Comparison of ENCODE assay signal across 8 mouse cellular contexts in the genomic region with DNA sequence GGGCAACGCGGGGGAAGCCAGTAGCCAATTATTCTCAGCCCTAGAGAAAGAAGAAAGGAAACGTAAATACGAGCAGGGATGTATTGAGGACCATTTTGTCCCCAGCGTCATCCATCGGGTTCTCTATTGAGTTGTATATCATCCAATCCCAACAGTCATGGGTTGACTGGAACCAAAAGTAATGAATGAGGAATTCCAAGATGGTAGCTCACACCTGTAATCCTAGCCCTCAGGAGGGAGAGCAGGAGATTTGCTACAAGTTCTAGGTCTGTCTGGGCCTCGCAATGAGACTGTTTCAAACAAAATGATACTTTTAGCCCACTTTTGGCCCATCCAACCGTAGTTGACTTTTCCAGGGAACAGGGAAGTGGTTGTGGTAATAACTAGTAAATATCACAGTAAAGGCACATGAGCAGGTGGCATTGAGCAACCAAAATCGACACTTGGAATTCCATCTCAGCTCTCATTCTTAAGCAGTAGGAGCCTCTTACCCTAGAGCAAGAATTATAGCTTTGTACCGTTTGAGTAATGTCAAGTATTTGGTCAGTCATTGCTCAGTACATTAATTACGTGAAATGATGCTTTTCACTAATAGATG. TPM values are rescaled to one million over a fixed set of nuclear protein-coding genes. Genes with fewer than 3 reads are reported as not detected.
DNase-seq lines count a peak whose midpoint lies in the region; ATAC-seq and TF ChIP-seq lines count a peak whose summit lies in the region.

No protein-coding gene starts in this region.

- H3K4me2 ChIP-seq in limb, embryonic 15.5 days, result peak overlapping the region; percentile 84
- H3K4me2 ChIP-seq in neural tube, embryonic 15.5 days, result peak overlapping the region; percentile 85

- no peak for ATAC-seq in limb, embryonic 15.5 days (ENCODE audit: insufficient number of reproducible peaks, low FRiP score, low TSS enrichment, low read depth)
- no peak for ATAC-seq in neural tube, embryonic 15.5 days (ENCODE audit: low FRiP score)
- ATAC-seq in frontal cortex, adult (ENCODE audit: low TSS enrichment), result no peak

- H3K27me3 ChIP-seq in forebrain, embryonic 10.5 days (ENCODE audit: poor library complexity, severe bottlenecking), result no peaks in the 10 kb centered on the region
- H3K27me3 ChIP-seq in limb, embryonic 15.5 days, result no peaks in the 10 kb centered on the region
- H3K27me3 ChIP-seq in neural tube, embryonic 15.5 days (replicated peaks), result no peaks in the 10 kb centered on the region

- H3K36me3 ChIP-seq in forebrain, embryonic 10.5 days (replicated peaks), result peaks cover 2% of the 10 kb centered on the region; the same call in 1 of the 2 replicates
- no peaks in the 10 kb centered on the region for H3K36me3 ChIP-seq in limb, embryonic 15.5 days
- H3K36me3 ChIP-seq in neural tube, embryonic 15.5 days, result no peaks in the 10 kb centered on the region

- H3K9me3 ChIP-seq in forebrain, embryonic 10.5 days, result no peaks in the 10 kb centered on the region
- no peaks in the 10 kb centered on the region for H3K9me3 ChIP-seq in limb, embryonic 15.5 days
- no peaks in the 10 kb centered on the region for H3K9me3 ChIP-seq in neural tube, embryonic 15.5 days (replicated peaks)

- peak overlapping the region; percentile 61 for H3K4me3 ChIP-seq in layer of hippocampus, adult 2 months
- peak overlapping the region; percentile 92 for H3K4me3 ChIP-seq in forebrain, embryonic 10.5 days
- peak overlapping the region; percentile 96 for H3K4me3 ChIP-seq in limb, embryonic 15.5 days
- H3K4me3 ChIP-seq in neural tube, embryonic 15.5 days (replicated peaks), result peak overlapping the region; percentile 75

- WGBS in forebrain, embryonic 10.5 days, result 33% methylated on average over 11 of the region's 11 CpGs
- WGBS in limb, embryonic 15.5 days, result 32% methylated on average over 11 of the region's 11 CpGs
- WGBS in neural tube, embryonic 15.5 days, result 32% methylated on average over 11 of the region's 11 CpGs

- H3K27ac ChIP-seq in layer of hippocampus, adult 2 months, result peak overlapping the region; percentile 91
- H3K27ac ChIP-seq in forebrain, embryonic 10.5 days, result peak overlapping the region; percentile 100
- H3K27ac ChIP-seq in limb, embryonic 15.5 days, result peak overlapping the region; percentile 96
- peak overlapping the region; percentile 95 for H3K27ac ChIP-seq in neural tube, embryonic 15.5 days (replicated peaks)

- DNase-seq in layer of hippocampus, adult 2 months (ENCODE audit: low spot score in 2 of 2), result no peak
- no peak for DNase-seq in layer of hippocampus, postnatal 14 days (ENCODE audit: low spot score in 2 of 2)
- DNase-seq in forebrain, embryonic 10.5 days (ENCODE audit: extremely low spot score, low spot score), result peak; percentile 15
- no peak for DNase-seq in layer of hippocampus, adult 18-20 months (ENCODE audit: low spot score in 2 of 2)
- no peak for DNase-seq in kidney, adult 18-20 months

- TF ChIP-seq CTCF in layer of hippocampus, adult 2 months (conservative IDR thresholded peaks at IDR 0.05), result no peak

- H3K4me1 ChIP-seq in forebrain, embryonic 10.5 days, result peaks cover 78% of the 10 kb centered on the region
- H3K4me1 ChIP-seq in limb, embryonic 15.5 days, result peaks cover 43% of the 10 kb centered on the region
- H3K4me1 ChIP-seq in neural tube, embryonic 15.5 days, result peaks cover 73% of the 10 kb centered on the region

- H3K9ac ChIP-seq in limb, embryonic 15.5 days, result no peak overlapping the region; the same call in 1 of the 2 replicates
- H3K9ac ChIP-seq in neural tube, embryonic 15.5 days (replicated peaks), result peak overlapping the region; percentile 83

RNA-seq across cellular contexts. Expression of gene Macf1, which starts 18.4 kb away (rescaled TPM):
- 100 to 1,000 TPM; 231 to 247 TPM for total RNA-seq in layer of hippocampus, adult 2 months (2021)
- total RNA-seq in layer of hippocampus, postnatal 14 days (2021), result 100 to 1,000 TPM; 226 to 248 TPM
- polyA plus RNA-seq in forebrain, embryonic 10.5 days (2016; fragmentation: Nextera tagmentation; extraction: Ambion mirVana), result 43.8 and 50.2 TPM in 2 replicates
- polyA plus RNA-seq in limb, embryonic 15.5 days (2015; fragmentation: Nextera tagmentation; extraction: Ambion mirVana), result 43.2 and 47.4 TPM in 2 replicates
- 57.6 and 62.6 TPM in 2 replicates for polyA plus RNA-seq in neural tube, embryonic 15.5 days (2015; fragmentation: Nextera tagmentation; extraction: Ambion mirVana)
- 100 to 1,000 TPM; 219 to 233 TPM for total RNA-seq in layer of hippocampus, adult 18-20 months (2021)

RNA-seq across cellular contexts. Expression of gene Ndufs5, which starts 52.2 kb away (rescaled TPM):
- total RNA-seq in layer of hippocampus, adult 2 months (2021), result 100 to 1,000 TPM; 169 to 194 TPM
- 100 to 1,000 TPM; 178 to 208 TPM for total RNA-seq in layer of hippocampus, postnatal 14 days (2021)
- 299 and 315 TPM in 2 replicates for polyA plus RNA-seq in forebrain, embryonic 10.5 days (2016; fragmentation: Nextera tagmentation; extraction: Ambion mirVana)
- 305 and 309 TPM in 2 replicates for polyA plus RNA-seq in limb, embryonic 15.5 days (2015; fragmentation: Nextera tagmentation; extraction: Ambion mirVana)
- polyA plus RNA-seq in neural tube, embryonic 15.5 days (2015; fragmentation: Nextera tagmentation; extraction: Ambion mirVana), result 474 and 561 TPM in 2 replicates
- total RNA-seq in layer of hippocampus, adult 18-20 months (2021), result 100 to 1,000 TPM; 198 to 204 TPM
